In the genomic region with DNA sequence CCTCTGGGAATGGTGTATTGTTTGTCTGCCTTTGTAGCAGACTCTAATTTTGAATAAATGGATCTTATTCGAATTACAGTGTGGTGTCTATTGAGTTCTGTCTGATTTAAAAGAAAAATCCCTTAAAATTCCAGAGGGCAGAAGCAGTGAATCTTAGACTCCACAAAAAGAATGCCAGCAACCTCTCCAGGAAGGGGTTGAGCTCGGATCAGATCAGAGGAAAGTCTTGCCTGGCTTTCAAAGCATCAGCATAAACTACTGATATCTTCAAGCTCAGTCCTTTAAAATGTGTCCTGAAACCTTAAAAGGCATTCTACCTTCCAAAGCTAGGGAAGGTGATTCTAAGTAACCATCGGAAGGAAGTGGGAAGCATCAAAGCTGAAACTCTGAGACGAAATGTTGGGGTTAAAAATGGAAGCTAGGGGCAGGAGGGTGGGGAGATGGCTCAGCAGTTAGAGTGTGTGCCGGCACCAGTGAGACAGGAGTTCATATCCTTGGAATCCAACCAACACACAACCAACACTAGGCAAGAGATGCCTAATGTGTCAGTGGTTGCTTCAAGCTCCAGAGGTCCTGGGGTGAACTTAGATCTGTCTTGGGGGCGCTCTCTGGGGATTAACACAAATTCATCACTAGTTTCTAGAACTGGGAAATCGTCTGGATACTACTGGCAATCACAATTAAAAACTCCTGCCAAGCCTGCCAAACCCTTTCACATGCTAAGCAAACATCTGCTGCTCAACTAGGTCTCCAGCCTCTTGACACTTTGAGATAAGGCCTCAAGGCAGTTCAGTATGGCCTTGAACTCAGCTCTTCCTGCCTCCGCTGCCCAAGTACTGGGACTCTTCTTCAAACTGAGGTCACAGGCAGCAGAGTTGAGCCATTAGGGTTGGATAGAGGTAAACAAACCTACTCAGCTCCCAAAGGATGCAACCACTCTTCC, we compare ENCODE assay signal across 28 mouse cellular contexts. TPM values are rescaled to one million over a fixed set of nuclear protein-coding genes. Genes with fewer than 3 reads are reported as not detected.
DNase-seq lines count a peak whose midpoint lies in the region; ATAC-seq lines count a peak whose summit lies in the region.
"Had no signal": no experiment of that assay in that cellular context is flagged by ENCODE, and none has a peak within 500 bp of the region (broad histone marks: within the 10 kb centered on the region; RNA-seq: fewer than 3 reads in every experiment).

No protein-coding gene starts in this region.

- H3K27ac ChIP-seq in liver, embryonic 13.5 days: no peak overlapping the region
- peak overlapping the region; percentile 17; the same call in 1 of the 2 replicates for H3K27ac ChIP-seq in macrophage
- no peak overlapping the region for H3K27ac ChIP-seq in hindbrain, embryonic 16.5 days (ENCODE audit: low read depth, low read length)
- H3K27ac ChIP-seq: embryonic facial prominence, embryonic 15.5 days; forebrain, embryonic 15.5 days; heart, adult 2 months; heart, embryonic 15.5 days; hindbrain, embryonic 10.5 days; hindbrain, postnatal 0 days had no signal

- H3K4me1 ChIP-seq in megakaryocyte, embryonic 14.5 days: peaks cover 93% of the 10 kb centered on the region
- H3K4me1 ChIP-seq in liver, embryonic 13.5 days (replicated peaks): peaks cover 36% of the 10 kb centered on the region
- no peaks in the 10 kb centered on the region for H3K4me1 ChIP-seq in hindbrain, embryonic 16.5 days (ENCODE audit: control insufficient read depth, insufficient read depth, low read depth, low read length)
- H3K4me1 ChIP-seq: forebrain, embryonic 15.5 days; heart, embryonic 15.5 days; hindbrain, embryonic 10.5 days had no signal

- no peak overlapping the region for H3K4me2 ChIP-seq in liver, embryonic 13.5 days
- H3K4me2 ChIP-seq in hindbrain, embryonic 16.5 days (ENCODE audit: low read length): no peak overlapping the region
- H3K4me2 ChIP-seq: embryonic facial prominence, embryonic 15.5 days; forebrain, embryonic 15.5 days; heart, embryonic 11.5 days; heart, embryonic 15.5 days had no signal

- peaks cover 4% of the 10 kb centered on the region; the same call in 1 of the 2 replicates for H3K79me2 ChIP-seq in macrophage (ENCODE audit: inconsistent target)

- peak; percentile 20 for DNase-seq in liver, embryonic 13.5 days
- DNase-seq in kidney, postnatal 10 days: no peak
- DNase-seq: adrenal gland, adult 8-10 months; cerebellum, adult 11 months; cerebellum, adult 8-10 months; cerebellum, postnatal 14 days; embryo, embryonic 11 days; gastrocnemius, postnatal 10 days; heart, adult 2 months; heart, postnatal 14 days had no signal

- no peaks in the 10 kb centered on the region for H3K27me3 ChIP-seq in megakaryocyte, embryonic 14.5 days (replicated peaks)
- peaks cover 12% of the 10 kb centered on the region for H3K27me3 ChIP-seq in liver, embryonic 13.5 days
- no peaks in the 10 kb centered on the region for H3K27me3 ChIP-seq in hindbrain, embryonic 16.5 days (replicated peaks; ENCODE audit: control insufficient read depth, insufficient read depth, low read length)
- H3K27me3 ChIP-seq: embryonic facial prominence, embryonic 15.5 days; forebrain, embryonic 15.5 days had no signal

- no peaks in the 10 kb centered on the region for H3K9me3 ChIP-seq in megakaryocyte, embryonic 14.5 days
- no peaks in the 10 kb centered on the region for H3K9me3 ChIP-seq in liver, embryonic 13.5 days (replicated peaks)
- no peaks in the 10 kb centered on the region for H3K9me3 ChIP-seq in hindbrain, embryonic 16.5 days (ENCODE audit: control insufficient read depth, low read length)
- H3K9me3 ChIP-seq: embryonic facial prominence, embryonic 15.5 days; forebrain, embryonic 15.5 days; heart, embryonic 15.5 days; hindbrain, embryonic 10.5 days had no signal

- ATAC-seq in megakaryocyte, adult 5-6 weeks (ENCODE audit: poor library complexity, severe bottlenecking): no peak
- peak; percentile 8; a peak in 1 of 4 replicates for ATAC-seq in hematopoietic stem cell, adult 5-6 weeks (replicated peaks in 1 of 2; ENCODE audit: insufficient read depth in 1 of 2, low FRiP score in 2 of 2, low TSS enrichment in 1 of 2, low read depth in 1 of 2, poor library complexity in 2 of 2, severe bottlenecking in 2 of 2)
- peak; percentile 35 for ATAC-seq in liver, embryonic 13.5 days (ENCODE audit: low read depth)
- ATAC-seq in hindbrain, embryonic 16.5 days: no peak
- ATAC-seq in erythroblast, adult 5-6 weeks (replicated peaks; ENCODE audit: low FRiP score, poor library complexity, severe bottlenecking): no peak
- ATAC-seq: forebrain, embryonic 15.5 days; hindbrain, postnatal 0 days had no signal

- H3K36me3 ChIP-seq in megakaryocyte, embryonic 14.5 days (replicated peaks; ENCODE audit: low read length): no peaks in the 10 kb centered on the region
- H3K36me3 ChIP-seq in liver, embryonic 13.5 days: no peaks in the 10 kb centered on the region
- peaks cover 19% of the 10 kb centered on the region; the same call in 1 of the 2 replicates for H3K36me3 ChIP-seq in macrophage (ENCODE audit: inconsistent target)
- no peaks in the 10 kb centered on the region for H3K36me3 ChIP-seq in hindbrain, embryonic 16.5 days (ENCODE audit: control insufficient read depth, insufficient read depth, low read length)
- H3K36me3 ChIP-seq: embryonic facial prominence, embryonic 15.5 days; forebrain, embryonic 15.5 days; heart, embryonic 15.5 days; hindbrain, embryonic 10.5 days had no signal

- H3K9ac ChIP-seq in liver, embryonic 13.5 days: no peak overlapping the region
- H3K9ac ChIP-seq in hindbrain, embryonic 16.5 days (ENCODE audit: low read depth, low read length): no peak overlapping the region
- H3K9ac ChIP-seq: embryonic facial prominence, embryonic 15.5 days; forebrain, embryonic 15.5 days; heart, embryonic 15.5 days had no signal

- WGBS in liver, embryonic 13.5 days (ENCODE audit: insufficient replicate concordance): 44% methylated on average over 8 of the region's 8 CpGs
- 65% methylated on average over 8 of the region's 8 CpGs for WGBS in macrophage (ENCODE audit: missing documents)
- WGBS in hindbrain, embryonic 16.5 days: 89% methylated on average over 8 of the region's 8 CpGs

- peak overlapping the region; percentile 64 for H3K4me3 ChIP-seq in megakaryocyte, embryonic 14.5 days (replicated peaks)
- H3K4me3 ChIP-seq in liver, embryonic 13.5 days (replicated peaks): no peak overlapping the region
- H3K4me3 ChIP-seq in macrophage (ENCODE audit: inconsistent target): no peak overlapping the region
- no peak overlapping the region for H3K4me3 ChIP-seq in hindbrain, embryonic 16.5 days (ENCODE audit: low read length)
- H3K4me3 ChIP-seq: embryonic facial prominence, embryonic 15.5 days; forebrain, embryonic 15.5 days; heart, adult 2 months; heart, embryonic 15.5 days; hindbrain, embryonic 10.5 days had no signal

RNA-seq across cellular contexts. Expression of a gene that starts 5.5 kb away (rescaled TPM):
- not detected in 2 replicates for polyA plus RNA-seq in megakaryocyte, embryonic 14.5 days (2012; ENCODE audit: insufficient read depth, low replicate concordance)
- not detected in 2 replicates for total RNA-seq in megakaryocyte, adult 5-6 weeks (2015)
- total RNA-seq in megakaryocyte, adult 5-6 weeks (2017): 0.49 TPM in 1 of 2 replicates, not detected in the other
- total RNA-seq in hematopoietic stem cell, adult 5-6 weeks (2017): 4.8 and 16.6 TPM in 2 replicates
- not detected in 2 replicates for polyA plus RNA-seq in liver, embryonic 13.5 days (2015; fragmentation: Nextera tagmentation; extraction: Ambion mirVana)
- total RNA-seq in macrophage (2018; cell fraction: chromatin; rRNA removed): 100 to 1,000 TPM in 8 of 26 experiments, 10 to 100 TPM in 15, 1 to 10 TPM in 3; 4.9 to 359 (median 26.5) TPM
- total RNA-seq in macrophage (2018; cell fraction: cytosol; rRNA removed): 100 to 1,000 TPM in 10 of 26 experiments, 10 to 100 TPM in 14, 1 to 10 TPM in 2; 4.0 to 501 (median 62.0) TPM
- 100 to 1,000 TPM in 13 of 26 experiments, 10 to 100 TPM in 12, 1 to 10 TPM in 1; 4.7 to 692 (median 104) TPM for total RNA-seq in macrophage (2018; cell fraction: nucleus; rRNA removed)
- polyA plus RNA-seq in macrophage (2018): 4.4 to 10.1 TPM (median 5.1 TPM) in 3 replicates
- 0.16 TPM in 1 of 2 replicates, not detected in the other for polyA plus RNA-seq in hindbrain, embryonic 16.5 days (2015; fragmentation: Nextera tagmentation; extraction: Ambion mirVana)
- total RNA-seq in erythroblast, adult 5-6 weeks (2015; ENCODE audit: low replicate concordance): not detected in 2 replicates
- not detected in 2 replicates for total RNA-seq in erythroblast, adult 5-6 weeks (2017; ENCODE audit: low replicate concordance)
- total RNA-seq: adrenal gland, postnatal 4 days; common myeloid progenitor, adult 5-6 weeks; gastrocnemius, postnatal 10 days; heart, adult 2 months; heart, postnatal 14 days; hindbrain, postnatal 0 days had no signal
- polyA plus RNA-seq: brain, embryonic 14.5 days; embryonic facial prominence, embryonic 11.5 days; embryonic facial prominence, embryonic 15.5 days; forebrain, embryonic 11.5 days; forebrain, embryonic 15.5 days; gonadal fat pad, adult 2 months; heart, adult 2 months; heart, embryonic 11.5 days; heart, embryonic 15.5 days; hindbrain, embryonic 10.5 days; hindbrain, postnatal 0 days had no signal

Comparison
In these comparisons a context has a peak if more than half of its experiments do, and no peak if none do; other contexts are left out.
1. ATAC-seq: peak in hematopoietic stem cell, adult 5-6 weeks (2 of 2) and liver, embryonic 13.5 days (single experiment); none in megakaryocyte, adult 5-6 weeks (single experiment), hindbrain, embryonic 16.5 days (single experiment) and erythroblast, adult 5-6 weeks (single experiment).